Mouse (Mus musculus): ENCODE measurements at regions not wholly inside any gene's neighbourhood (a gene's known extent, or its start where the extent isn't known, plus 50 kb on each side); places are given as distances from the start of the nearest gene placed in this dataset.

DNA sequence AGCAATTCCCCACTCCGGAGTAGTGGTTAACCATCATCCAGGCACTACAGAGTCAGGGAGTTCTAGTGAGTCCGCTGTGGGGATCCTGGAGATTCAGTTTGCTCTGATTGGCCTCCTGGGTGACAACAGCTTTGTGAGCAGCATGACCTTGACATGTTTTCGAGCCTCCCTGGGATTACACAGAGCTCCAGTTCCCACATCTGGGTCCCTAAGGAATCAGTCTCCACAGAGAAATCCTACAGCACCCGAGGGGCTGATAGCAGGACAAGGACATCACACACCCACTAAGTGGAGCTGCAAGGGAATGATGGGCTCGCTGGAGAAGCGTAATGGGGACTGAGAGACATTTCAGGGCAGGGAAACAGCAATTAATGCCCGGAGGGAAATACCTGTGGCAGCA is 351.5 kb upstream of the Mgmt start:
- TF ChIP-seq POLR2A (IDR thresholded peaks at IDR 0.05; ENCODE audit: extremely low read depth, insufficient read depth, low read length): no peak
- no peak for TF ChIP-seq CTCF (IDR thresholded peaks at IDR 0.05; ENCODE audit: low read depth, low read length)
